Mouse (Mus musculus) midbrain, embryonic 13.5 days (tissue): Measurements from ENCODE around the gene Gm7358. TPM values are rescaled to one million over a fixed set of nuclear protein-coding genes. Genes with fewer than 3 reads are reported as not detected.
"Not testable (repeated sequence)": the region's sequence is repeated elsewhere in the genome, so short reads cannot be mapped to it uniquely, and the experiment has no call there.

Experiments
- ATAC-seq: fragments of 200-750 bp; cut with Nextera tagmentation; 2 replicates; pipeline ENCODE4 v1.8.0; 2017; ENCODE audit warnings: mild to moderate bottlenecking, moderate TSS enrichment, moderate library complexity
- H3K27ac ChIP-seq: fragments of 300-500 bp; sonication (generic); 2 replicates; pipeline ENCODE4 v1.5.1; 2015; ENCODE audit warnings: inconsistent platforms, mild to moderate bottlenecking, moderate library complexity
- H3K27me3 ChIP-seq: fragments of 300-500 bp; sonication (generic); 2 replicates; pipeline ENCODE4 v1.6.1; 2015; ENCODE audit warnings: mild to moderate bottlenecking, inconsistent platforms
- H3K36me3 ChIP-seq: fragments of 300-500 bp; sonication (generic); 2 replicates; pipeline ENCODE4 v1.6.1; 2015; ENCODE audit warnings: mild to moderate bottlenecking, inconsistent platforms
- H3K4me1 ChIP-seq: fragments of 300-500 bp; sonication (generic); replicated peaks from 2 replicates; pipeline ENCODE4 v1.6.1; 2015; ENCODE audit warnings: inconsistent platforms
- H3K4me2 ChIP-seq: fragments of 300-500 bp; sonication (generic); replicated peaks from 2 replicates; pipeline ENCODE4 v1.6.1; 2015; ENCODE audit warnings: moderate library complexity, mild to moderate bottlenecking, inconsistent platforms
- H3K4me3 ChIP-seq: fragments of 300-500 bp; sonication (generic); replicated peaks from 2 replicates; pipeline ENCODE4 v1.5.1; 2015; ENCODE audit warnings: mild to moderate bottlenecking, inconsistent platforms
- H3K9ac ChIP-seq: fragments of 300-500 bp; sonication (generic); replicated peaks from 2 replicates; pipeline ENCODE4 v1.6.1; 2015; ENCODE audit warnings: mild to moderate bottlenecking, inconsistent platforms
- H3K9me3 ChIP-seq: fragments of 300-500 bp; sonication (generic); 2 replicates; pipeline ENCODE4 v1.6.1; 2016; ENCODE audit warnings: mild to moderate bottlenecking, inconsistent platforms
- WGBS: fragments of 180-500 bp; shearing (Covaris S2); methylation state at CpG from one replicate; pipeline ENCODE4 v1.1.7; 2015; 5-methylcytosine and 5-hydroxymethylcytosine counted together
- polyA plus RNA-seq: library from polyadenylated mRNA; unstranded; fragments of >200 nt; fragmentation: Nextera tagmentation; extraction: Ambion mirVana; gene quantifications from 2 replicates; pipeline ENCODE4 v1.2.1, GENCODE M21; 2015

Gene Gm7358
- polyA plus RNA-seq: not detected in 2 replicates

DNA sequence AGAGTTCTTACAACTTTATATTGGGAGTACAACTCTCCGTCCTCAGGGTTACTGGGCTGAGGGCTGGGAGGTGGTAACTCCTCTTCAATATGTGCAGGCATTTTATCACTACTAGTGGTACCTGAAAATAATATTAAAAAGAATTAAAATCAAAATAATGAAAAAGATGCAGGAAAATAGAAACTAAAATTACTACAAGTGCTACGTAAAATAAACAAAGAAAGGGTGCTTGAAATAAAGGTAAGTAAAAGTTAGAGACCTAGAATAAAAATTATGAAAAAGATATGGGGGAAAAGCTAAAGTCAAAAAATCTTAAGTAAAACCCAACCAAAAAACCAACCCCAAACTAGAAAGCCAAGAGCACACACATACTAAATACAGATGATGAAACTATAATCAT, at the start of gene Gm7358:
Gene Gm7358 (minus strand): TSS at position 101 of the 400 bp plus-strand sequence.
- not testable (repeated sequence) for H3K36me3 ChIP-seq, H3K9me3 ChIP-seq, H3K27me3 ChIP-seq, H3K4me3 ChIP-seq, H3K9ac ChIP-seq, ATAC-seq, H3K4me2 ChIP-seq, H3K27ac ChIP-seq, H3K4me1 ChIP-seq
- WGBS: no CpG with 5 or more reads among the region's 2 CpGs

DNA sequence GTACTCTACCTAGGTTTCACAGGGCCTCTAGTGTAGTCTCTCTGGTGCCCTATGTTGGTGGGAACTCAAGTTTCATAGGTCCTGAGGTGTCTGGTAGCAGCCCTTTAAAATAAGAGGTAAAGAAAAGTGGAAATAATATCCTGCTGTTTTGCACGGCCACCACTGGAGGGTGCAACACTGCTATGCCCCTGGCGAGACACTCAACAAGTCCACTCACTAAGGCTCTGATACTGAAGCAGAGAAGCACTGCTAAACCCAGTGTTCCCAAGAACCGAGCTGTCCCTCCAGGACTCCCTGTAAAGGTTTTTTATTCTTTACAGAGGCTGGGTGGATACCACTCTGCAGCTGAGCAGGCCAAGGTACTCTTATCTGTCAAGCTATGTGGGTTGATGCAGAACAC, 43.7 kb upstream of the Gm7358 start:
- not testable (repeated sequence) for H3K27me3 ChIP-seq, H3K27ac ChIP-seq, H3K36me3 ChIP-seq, ATAC-seq, H3K9ac ChIP-seq, H3K4me1 ChIP-seq, H3K4me2 ChIP-seq, H3K9me3 ChIP-seq, H3K4me3 ChIP-seq
- 34% methylated on average over 3 of the region's 3 CpGs for WGBS

DNA sequence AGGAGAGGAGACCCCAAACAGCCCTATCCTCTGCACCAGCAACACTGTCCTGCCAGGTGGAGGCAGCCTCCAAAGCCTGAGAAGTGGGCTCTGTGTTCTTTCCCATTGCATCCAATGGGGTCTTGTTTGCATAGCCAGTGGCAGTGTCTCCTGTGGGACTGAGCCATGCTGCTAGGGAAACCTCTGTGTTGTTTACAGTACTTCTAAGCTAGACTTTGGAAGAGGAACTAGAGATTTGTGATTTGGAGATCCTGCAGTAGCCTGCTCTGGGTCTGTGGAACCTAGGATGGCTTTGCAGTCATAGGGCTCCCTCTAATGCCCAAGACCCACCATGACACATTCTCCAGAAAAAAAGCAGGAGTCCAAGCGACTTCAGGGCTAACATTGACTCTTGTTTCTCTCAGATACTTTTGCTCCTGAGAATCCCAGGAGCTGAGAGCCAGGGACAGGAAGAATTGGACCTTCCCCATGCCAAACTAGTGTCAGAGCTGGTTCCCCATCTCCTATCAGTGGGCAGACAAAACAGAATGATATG, 42.2 kb upstream of the Gm7358 start:
- not testable (repeated sequence) for H3K4me1 ChIP-seq, H3K36me3 ChIP-seq, H3K4me2 ChIP-seq, H3K27me3 ChIP-seq, H3K9me3 ChIP-seq, H3K9ac ChIP-seq, H3K27ac ChIP-seq, ATAC-seq, H3K4me3 ChIP-seq
- WGBS: 7% methylated on average over 1 of the region's 1 CpGs

- H3K4me1 ChIP-seq, ATAC-seq, H3K36me3 ChIP-seq, H3K9ac ChIP-seq, H3K27me3 ChIP-seq, H3K4me3 ChIP-seq, H3K4me2 ChIP-seq, H3K27ac ChIP-seq, H3K9me3 ChIP-seq: not testable (repeated sequence)
- 55% methylated on average over 3 of the region's 3 CpGs for WGBS
Observed at GRCm38 (mm10) chr17:14099886-14100285, 40.6 kb upstream of the Gm7358 start.

DNA sequence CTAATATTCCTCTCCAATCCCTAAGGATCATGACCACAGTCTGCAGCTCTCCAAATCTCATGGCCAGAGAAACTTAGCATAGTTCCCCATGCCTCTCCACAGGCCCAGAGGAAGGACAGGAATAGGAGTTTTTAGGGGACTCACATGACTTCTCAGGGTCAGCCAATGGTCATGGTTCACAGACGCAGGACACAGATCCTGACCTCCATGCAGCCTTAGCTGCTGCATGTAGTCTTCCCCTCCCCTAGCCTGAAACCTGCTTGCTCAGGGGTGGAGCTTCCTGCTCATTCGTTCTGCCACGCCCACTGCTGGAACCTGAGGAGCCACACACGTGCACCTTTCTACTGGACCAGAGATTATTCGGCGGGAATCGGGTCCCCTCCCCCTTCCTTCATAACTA, 34.8 kb upstream of the Gm7358 start:
- not testable (repeated sequence) for H3K27me3 ChIP-seq, H3K36me3 ChIP-seq, H3K4me2 ChIP-seq, H3K4me1 ChIP-seq, H3K9ac ChIP-seq, H3K4me3 ChIP-seq, H3K27ac ChIP-seq, ATAC-seq, H3K9me3 ChIP-seq
- 48% methylated on average over 1 of the region's 7 CpGs for WGBS

DNA sequence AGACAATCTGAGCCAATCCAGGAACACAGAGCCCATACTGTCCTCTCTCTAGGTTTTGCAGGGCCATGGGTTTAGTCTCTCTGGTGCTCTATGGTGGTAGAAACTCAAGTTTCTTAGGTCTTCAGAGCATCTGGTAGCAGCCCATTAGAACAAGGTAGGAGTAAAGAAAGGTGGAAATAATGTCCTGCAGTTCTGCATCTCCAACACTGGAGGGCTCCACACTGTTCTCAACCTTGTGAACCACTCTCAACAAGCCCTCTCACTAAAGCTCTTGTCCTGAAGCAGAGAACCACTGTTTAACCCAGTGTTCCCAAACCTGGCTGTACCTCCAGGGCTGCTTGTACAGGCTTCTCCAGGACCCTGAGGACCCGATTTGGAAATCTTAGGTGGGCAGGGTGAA, 27.3 kb upstream of the Gm7358 start:
- H3K27me3 ChIP-seq, H3K9me3 ChIP-seq, H3K4me2 ChIP-seq, H3K4me3 ChIP-seq, H3K4me1 ChIP-seq, H3K27ac ChIP-seq, H3K36me3 ChIP-seq, ATAC-seq, H3K9ac ChIP-seq: not testable (repeated sequence)
- 9% methylated on average over 1 of the region's 1 CpGs for WGBS

DNA sequence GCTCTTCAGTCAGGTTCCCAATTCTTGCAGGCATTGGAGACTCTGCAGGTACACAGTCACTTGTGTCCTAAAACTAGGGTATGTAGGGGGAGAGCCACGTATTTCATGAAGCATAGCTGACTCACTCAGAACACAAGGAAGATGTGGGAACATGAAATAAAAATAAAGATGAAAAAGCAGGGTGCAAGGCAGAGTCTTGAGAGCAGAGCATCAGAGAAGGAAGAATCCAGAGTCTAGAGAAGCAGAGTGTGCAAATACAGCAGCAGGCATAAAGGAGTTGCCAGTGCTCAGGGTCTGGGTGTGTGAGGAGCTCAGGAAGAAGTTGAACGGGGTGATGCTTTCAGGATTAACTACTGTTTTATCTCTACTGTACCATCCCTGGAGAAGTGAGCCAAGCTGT, 17.5 kb downstream of the Gm7358 start:
- not testable (repeated sequence) for H3K4me3 ChIP-seq, H3K36me3 ChIP-seq
- WGBS: 86% methylated on average over 1 of the region's 2 CpGs

DNA sequence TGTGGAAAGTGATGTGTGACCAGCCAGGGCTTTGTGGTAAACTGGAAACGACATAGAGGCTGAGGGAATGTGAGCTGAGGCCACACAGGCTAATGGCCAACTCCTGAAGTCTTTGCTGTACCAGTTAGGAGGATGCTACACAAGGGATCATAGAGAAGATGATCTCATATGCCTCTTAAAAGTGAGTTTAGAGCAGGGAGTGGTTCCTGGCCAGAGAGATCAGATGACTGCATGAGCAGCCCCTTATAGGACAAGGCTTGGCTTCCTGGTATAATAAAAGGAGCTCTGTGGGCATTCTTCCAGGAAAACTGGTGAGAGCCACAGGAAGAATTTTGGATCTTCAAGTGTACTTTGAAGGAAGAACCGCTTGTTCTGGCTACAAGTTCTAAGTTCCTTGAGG, 22.3 kb downstream of the Gm7358 start:
- not testable (repeated sequence) for H3K27me3 ChIP-seq
- WGBS: 67% methylated on average over 1 of the region's 2 CpGs

More for the DNA sequence above, 17.5 kb downstream of the Gm7358 start:
- H3K9ac ChIP-seq, H3K9me3 ChIP-seq, H3K27me3 ChIP-seq, H3K27ac ChIP-seq, H3K4me2 ChIP-seq, ATAC-seq, H3K4me1 ChIP-seq: not testable (repeated sequence)

GRCm38 (mm10) chr17:14036113-14036512, 23.2 kb downstream of the Gm7358 start:
- not testable (repeated sequence) for H3K27me3 ChIP-seq, ATAC-seq, H3K27ac ChIP-seq, H3K36me3 ChIP-seq, H3K4me1 ChIP-seq, H3K4me2 ChIP-seq, H3K9me3 ChIP-seq, H3K4me3 ChIP-seq, H3K9ac ChIP-seq
- WGBS: 93% methylated on average over 3 of the region's 4 CpGs

More for the DNA sequence above, 22.3 kb downstream of the Gm7358 start:
- not testable (repeated sequence) for H3K36me3 ChIP-seq, H3K4me3 ChIP-seq, ATAC-seq, H3K27ac ChIP-seq, H3K4me2 ChIP-seq, H3K4me1 ChIP-seq, H3K9me3 ChIP-seq, H3K9ac ChIP-seq

Other genes with a start within 250 kb of the Gm7358 start
- not detected in 2 replicates for gene Gm7168, start 111.2 kb downstream of the Gm7358 start, polyA plus RNA-seq
- not detected in 2 replicates for gene Gm7356, start 55.8 kb downstream of the Gm7358 start, polyA plus RNA-seq
- gene Dact2, start 144.8 kb upstream of the Gm7358 start, polyA plus RNA-seq: 0.66 and 0.94 TPM in 2 replicates
- 1.5 and 1.6 TPM in 2 replicates for gene Smoc2, start 220.0 kb upstream of the Gm7358 start, polyA plus RNA-seq